Mouse (Mus musculus) gastrocnemius, adult 2 months (tissue): ENCODE measurements around the gene Gna15. TPM values are rescaled to one million over a fixed set of nuclear protein-coding genes. Genes with fewer than 3 reads are reported as not detected.

Source experiments
- DNase-seq: peaks from one replicate; pipeline ENCODE4 v3.0.0; 2022
- H3K27ac ChIP-seq: fragments of 200-600 bp; 2 replicates; pipeline ENCODE4 v1.8.1; 2022; ENCODE audit warnings: mild to moderate bottlenecking
- H3K4me3 ChIP-seq: fragments of 200-600 bp; 2 replicates; pipeline ENCODE4 v1.8.1; 2022; ENCODE audit warnings: mild to moderate bottlenecking, moderate library complexity
- CTCF ChIP-seq: fragments of 200-600 bp; IDR thresholded peaks from 2 replicates; pipeline ENCODE4 v1.8.1; 2022; ENCODE audit warnings: antibody characterized with exemption, mild to moderate bottlenecking, moderate library complexity
- intact Hi-C: fragments of 180-260 bp; cut with DNase I; formaldehyde crosslinking; loops from one replicate; pipeline ENCODE4 v1.15.1; 2025
- total RNA-seq, 2 experiments: library from RNA; stranded (reverse); gene quantifications; 2 replicates each; pipeline ENCODE4 v1.2.3; 2021

Gna15 gene
- total RNA-seq, 2 experiments from 2014 or later, result 0.26 to 0.53 TPM

DNA sequence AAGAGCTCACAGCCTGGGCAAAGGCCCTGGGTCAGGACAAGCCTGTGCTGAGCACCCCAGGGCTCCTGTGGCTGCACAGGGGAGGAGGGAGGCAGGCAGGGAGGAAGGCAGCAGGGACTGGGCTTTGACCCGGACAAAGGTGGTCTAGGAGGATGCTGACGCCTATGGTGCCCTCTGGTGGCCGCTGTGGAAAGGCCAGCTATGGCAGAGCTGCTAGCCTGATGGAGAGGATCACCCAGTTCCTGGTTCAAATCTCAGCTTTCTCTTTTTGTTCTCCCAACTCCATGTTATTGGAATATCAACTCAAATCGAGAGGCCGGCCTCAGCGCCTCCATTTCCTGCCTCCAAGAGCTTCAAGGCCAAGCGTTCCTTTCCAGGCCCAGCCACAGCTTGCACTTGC is 26.2 kb upstream of the Gna15 start:
- peak; percentile 83 for TF ChIP-seq CTCF
- intact Hi-C loops, result loop anchor here (1.0 to 5.0 kb wide), 2 partner anchors 33 to 47 kb away; no protein-coding TSS in a partner anchor
- H3K27ac ChIP-seq, result no peak overlapping the region
- DNase-seq, result peak; percentile 72
- H3K4me3 ChIP-seq, result no peak overlapping the region

DNA sequence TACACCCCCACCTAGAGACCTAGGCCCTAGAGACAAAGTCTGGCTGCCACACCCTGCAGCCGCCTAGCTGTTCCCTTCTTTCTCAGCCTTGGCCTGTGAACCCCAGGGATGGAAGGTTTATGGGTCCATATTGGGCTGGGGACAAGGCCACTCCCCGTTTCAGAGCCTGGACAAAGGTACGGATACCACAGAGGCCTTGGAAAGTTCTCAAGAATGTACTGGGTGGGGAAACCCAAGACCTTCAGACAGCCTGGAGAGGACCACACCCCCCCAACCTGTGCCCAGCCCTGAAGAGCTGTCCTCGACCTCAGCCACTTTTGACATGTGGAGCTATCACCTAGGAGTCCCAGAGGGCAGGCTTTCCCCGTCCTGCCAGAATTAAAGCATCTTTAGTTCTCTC is 24.9 kb upstream of the Gna15 start:
- intact Hi-C loops, result loop anchor here (10.0 kb wide), 1 partner anchor 174 kb away; the partner anchor contains the start of gene Fzr1

DNA sequence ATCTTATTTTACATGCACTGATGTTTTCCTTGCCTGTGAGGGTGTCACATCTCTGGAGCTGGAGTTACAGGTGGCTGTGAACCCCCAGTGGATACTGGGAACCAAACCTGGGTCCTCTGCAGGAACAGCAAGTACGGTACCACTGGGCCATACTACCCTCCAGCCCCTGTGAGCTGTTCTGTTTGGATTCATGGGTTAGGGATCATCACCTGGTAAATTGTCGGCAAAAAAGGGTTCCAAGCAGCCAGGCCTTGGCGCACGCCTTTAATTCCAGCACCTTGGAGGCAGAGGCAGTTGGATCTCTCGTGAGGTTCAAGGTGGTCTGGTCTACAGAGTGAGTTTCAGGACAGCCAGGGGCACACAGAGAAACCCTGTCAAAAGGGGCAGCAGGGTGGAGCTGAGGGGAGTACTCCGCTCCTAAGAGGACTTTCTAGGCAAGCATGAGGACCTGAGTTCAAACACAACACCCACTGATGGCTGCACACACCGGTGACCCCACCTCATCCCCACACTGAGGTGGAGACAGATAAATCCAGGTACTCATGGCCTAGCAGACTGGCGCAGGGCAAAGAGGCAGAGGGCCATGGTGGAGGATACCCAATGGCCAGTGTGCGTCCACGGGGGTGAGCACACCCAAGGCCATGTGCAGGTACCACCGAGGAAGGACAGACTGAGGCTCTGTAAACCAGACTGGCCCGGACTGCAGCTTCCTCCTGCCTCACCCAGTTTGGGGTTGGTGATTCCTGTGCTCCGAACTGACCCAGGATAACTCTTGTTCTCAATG is 23.0 kb upstream of the Gna15 start:
- TF ChIP-seq CTCF, result no peak
- Histone ChIP-seq H3K27ac (no peak overlapping the region), H3K4me3 (no peak overlapping the region)
- intact Hi-C loops, result loop anchor here (10.0 kb wide), 1 partner anchor 172 kb away; the partner anchor contains the start of gene Fzr1
- no peak for DNase-seq

More for the DNA sequence above, 24.9 kb upstream of the Gna15 start:
- H3K27ac ChIP-seq, result no peak overlapping the region
- TF ChIP-seq CTCF, result no peak
- no peak overlapping the region for H3K4me3 ChIP-seq
- DNase-seq, result no peak

DNA sequence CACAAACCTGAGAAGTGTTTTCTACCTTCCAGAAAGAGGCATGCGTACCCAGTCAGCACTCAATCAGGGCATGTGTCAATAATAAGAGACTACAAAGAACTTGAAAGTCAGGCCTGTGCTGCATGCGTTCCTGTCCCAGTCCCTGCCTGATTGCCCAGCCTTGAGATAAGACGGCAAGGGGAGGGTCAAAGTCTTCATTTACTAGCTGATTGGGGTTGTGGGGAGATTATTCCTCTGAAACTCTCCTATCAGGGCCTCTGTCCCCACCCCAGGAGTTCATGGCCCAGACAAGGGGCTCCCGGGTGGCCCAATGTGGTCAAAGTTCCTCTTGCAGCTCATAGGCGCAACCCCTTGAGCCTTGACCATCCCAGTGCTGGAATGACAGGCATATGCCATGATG is 22.3 kb upstream of the Gna15 start:
- no peak for DNase-seq
- intact Hi-C loops, result loop anchor here (10.0 kb wide), 1 partner anchor 172 kb away; the partner anchor contains the start of gene Fzr1
- no peak overlapping the region for H3K4me3 ChIP-seq
- TF ChIP-seq CTCF, result no peak
- no peak overlapping the region for H3K27ac ChIP-seq

DNA sequence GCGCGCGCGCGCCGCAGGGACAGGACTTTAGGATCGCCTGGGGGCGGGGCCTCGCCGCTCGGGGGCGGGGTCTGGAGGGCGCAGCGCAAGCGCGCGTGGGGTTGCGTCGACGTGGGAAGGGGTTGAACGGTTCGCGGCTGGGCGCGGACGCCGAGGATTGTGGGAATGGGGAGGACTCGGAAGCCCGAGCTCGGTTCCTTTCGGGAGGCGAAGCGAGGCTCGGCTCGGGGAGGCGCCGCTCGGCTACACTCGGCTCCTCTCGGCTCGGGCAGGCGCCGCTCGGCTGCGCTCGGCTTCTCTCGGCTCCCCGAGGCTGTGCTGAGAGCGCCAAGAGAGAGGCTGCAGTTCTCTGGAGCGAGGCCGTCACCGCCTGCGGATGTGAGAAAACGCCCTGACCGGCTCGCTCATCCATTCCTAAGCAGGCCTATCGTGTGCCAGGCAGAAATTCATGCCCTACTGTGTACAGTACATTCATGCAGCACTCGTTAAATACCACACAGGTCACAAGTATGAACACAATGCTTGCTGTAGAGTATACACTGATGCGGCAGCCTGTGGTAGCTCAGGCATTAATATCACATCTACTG is 21.2 kb upstream of the Gna15 start, which contains the start of gene Gna11:
Gna11 (minus strand) TSS at position 30 of the 587 bp plus-strand sequence.
- DNase-seq, result peak; percentile 100
- Histone ChIP-seq H3K27ac (peak within 1 kb of the TSS; percentile 96), H3K4me3 (peak within 1 kb of the TSS; percentile 80)
- no peak for TF ChIP-seq CTCF
- intact Hi-C loops, result loop anchor here (10.0 kb wide), 1 partner anchor 170 kb away; the partner anchor contains the start of gene Fzr1

DNA sequence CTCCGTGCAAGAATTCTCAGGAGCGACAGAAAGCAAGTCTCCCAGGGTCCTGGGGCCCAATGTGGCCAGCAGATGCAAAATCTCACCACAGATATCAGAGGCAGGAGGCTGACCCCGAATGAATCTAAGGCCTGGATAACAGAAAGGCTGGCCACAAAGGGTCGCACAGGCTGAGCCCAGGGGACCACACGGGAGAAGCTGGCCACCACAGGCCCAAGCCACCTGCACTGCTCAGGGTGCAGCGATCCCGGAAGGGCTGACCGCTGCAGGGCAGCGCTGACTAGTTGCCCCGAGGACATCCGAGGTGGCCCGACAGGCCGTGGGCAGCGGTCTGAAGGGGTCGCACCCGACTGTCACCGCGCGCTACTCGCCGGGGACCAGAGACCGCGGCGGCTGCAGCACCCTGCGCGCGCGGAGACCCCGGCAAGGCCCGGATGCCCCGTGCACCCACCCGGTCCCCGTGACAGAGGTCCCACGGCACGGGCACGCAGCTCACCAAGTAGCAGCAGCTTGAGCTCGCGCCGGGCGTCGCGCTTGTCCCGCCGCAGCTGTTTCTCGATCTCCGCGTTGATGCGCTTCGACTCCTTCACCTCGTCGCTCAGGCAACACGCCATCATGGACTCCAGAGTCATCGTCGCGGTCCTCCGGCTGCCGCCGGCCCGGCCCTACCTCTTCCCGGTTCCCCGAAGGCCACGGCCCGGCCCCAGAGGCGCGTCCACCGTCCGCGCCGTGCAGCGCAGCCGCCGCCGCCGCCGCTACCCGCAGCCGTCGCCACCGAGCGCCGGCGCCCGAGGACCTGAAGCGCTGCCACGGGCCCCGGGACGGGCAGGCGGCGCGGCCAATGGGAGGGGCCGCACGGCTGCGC is 20.5 kb upstream of the Gna15 start:
- no peak for TF ChIP-seq CTCF
- Histone ChIP-seq H3K27ac (peak overlapping the region; percentile 96), H3K4me3 (peak overlapping the region; percentile 80)
- intact Hi-C loops, result loop anchor here (5.0 to 10.0 kb wide), 2 partner anchors 47 to 170 kb away; partner anchors contain the start of genes Fzr1 and Ncln
- DNase-seq, result no peak

DNA sequence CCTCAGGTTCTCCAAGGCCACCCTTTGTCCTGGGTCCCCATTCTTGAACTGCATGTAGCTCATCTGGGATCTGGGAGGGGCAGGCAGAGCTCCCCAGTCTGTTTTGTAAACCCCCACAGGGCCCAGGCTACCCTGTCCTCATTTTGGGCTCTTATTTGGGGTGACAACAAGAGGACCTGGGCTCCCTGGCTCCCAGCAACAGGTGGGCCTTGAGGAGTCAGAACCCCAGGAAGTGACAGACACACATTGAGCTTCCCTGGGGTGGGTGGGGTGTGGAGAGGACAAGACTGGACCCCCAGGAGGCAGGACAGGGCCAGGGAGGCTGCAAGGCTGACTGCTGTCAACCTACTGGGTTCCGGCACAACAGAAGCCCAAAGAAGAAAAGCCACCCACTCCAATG is 19.6 kb upstream of the Gna15 start:
- DNase-seq, result no peak
- Histone ChIP-seq H3K27ac (peak overlapping the region; percentile 96), H3K4me3 (peak overlapping the region; percentile 80)
- no peak for TF ChIP-seq CTCF
- intact Hi-C loops, result loop anchor here (5.0 to 10.0 kb wide), 2 partner anchors 46 to 169 kb away; partner anchors contain the start of genes Fzr1 and Ncln

DNA sequence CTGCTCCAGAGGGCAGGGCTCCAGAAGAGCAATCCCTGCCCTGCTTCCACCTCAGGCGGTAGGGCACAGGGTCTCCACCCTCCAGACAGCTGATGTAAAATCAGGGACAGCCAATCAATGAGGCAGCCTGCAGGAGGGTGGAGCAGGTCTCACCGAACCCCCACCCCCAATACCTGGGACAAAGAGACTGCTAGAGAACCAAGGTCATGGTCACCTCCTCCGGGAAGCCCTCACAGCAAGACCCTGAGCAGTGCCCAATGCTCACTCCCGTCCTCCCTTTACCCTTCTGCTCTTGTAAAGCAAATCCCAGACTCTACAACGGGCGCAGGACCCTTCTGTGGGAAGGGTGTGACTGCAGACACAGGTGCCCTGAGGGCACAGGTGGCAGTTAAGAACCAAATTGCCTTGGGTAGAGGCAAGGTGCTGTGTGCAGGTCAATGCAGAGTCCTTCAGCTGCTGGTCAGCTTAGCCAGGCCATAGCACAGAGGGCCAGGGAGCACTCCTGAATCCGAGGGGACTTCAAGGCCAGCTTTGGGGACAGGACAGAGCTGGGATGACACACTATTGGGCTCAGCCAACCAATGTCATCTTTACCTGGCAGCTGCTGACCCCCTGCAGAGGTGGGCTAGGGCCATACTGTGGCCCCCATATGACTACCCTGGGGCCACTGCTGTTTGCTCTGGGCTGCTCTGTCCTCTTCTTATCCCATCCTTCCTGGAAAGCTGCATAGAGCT is 18.9 kb upstream of the Gna15 start:
- H3K4me3 ChIP-seq, result peak overlapping the region; percentile 80
- no peak for DNase-seq
- no peak for TF ChIP-seq CTCF
- peak overlapping the region; percentile 96 for H3K27ac ChIP-seq
- intact Hi-C loops, result loop anchor here (5.0 to 10.0 kb wide), 2 partner anchors 46 to 168 kb away; partner anchors contain the start of genes Fzr1 and Ncln

DNA sequence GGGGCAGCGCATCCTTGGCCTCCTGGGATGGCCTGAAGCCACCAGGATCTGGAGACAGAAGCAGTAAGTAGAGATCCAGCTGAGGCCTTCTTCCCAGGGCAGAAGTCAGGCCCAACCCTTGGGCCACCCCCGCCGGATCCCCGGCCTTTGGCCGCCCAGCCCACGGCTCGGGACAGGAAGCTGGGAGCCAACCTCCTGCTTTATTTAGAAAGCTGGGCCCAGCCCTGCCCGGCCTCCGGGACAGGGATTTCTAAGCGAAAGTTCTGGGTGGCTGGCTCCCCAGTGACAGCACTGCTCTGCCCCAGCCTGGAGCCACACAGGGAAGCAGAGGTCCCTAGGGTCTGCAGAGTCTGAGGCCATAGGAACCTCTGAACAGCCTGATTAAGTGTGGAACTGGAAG is 17.8 kb upstream of the Gna15 start:
- peak overlapping the region; percentile 96 for H3K27ac ChIP-seq

DNA sequence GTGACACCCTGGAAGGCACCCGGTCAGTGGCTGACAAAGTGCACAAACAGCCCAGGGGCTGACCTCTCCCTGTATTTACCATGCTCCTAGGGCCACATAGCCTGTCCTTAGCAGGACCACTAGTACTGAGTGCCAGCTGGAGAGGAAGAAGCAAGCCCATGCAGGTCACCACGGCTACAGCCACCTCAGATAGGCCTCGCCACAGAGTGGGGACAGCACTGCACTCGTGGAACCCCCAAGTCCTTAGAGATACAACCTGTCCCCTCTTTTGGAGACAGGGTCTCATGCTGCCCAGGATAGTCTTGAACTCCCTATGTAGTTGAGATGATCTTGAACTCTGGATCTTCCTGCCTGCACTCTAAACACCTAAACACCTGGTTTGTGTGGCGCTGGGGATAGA is 17.3 kb upstream of the Gna15 start:
- intact Hi-C loops, result loop anchor here (5.0 to 10.0 kb wide), 2 partner anchors 44 to 167 kb away; partner anchors contain the start of genes Fzr1 and Ncln
- DNase-seq, result no peak
- Histone ChIP-seq H3K4me3 (peak overlapping the region; percentile 80), H3K27ac (peak overlapping the region; percentile 96)
- TF ChIP-seq CTCF, result no peak

More for the DNA sequence above, 17.8 kb upstream of the Gna15 start:
- no peak for TF ChIP-seq CTCF
- H3K4me3 ChIP-seq, result peak overlapping the region; percentile 80
- intact Hi-C loops, result loop anchor here (5.0 to 10.0 kb wide), 2 partner anchors 45 to 167 kb away; partner anchors contain the start of genes Fzr1 and Ncln
- DNase-seq, result peak; percentile 85

DNA sequence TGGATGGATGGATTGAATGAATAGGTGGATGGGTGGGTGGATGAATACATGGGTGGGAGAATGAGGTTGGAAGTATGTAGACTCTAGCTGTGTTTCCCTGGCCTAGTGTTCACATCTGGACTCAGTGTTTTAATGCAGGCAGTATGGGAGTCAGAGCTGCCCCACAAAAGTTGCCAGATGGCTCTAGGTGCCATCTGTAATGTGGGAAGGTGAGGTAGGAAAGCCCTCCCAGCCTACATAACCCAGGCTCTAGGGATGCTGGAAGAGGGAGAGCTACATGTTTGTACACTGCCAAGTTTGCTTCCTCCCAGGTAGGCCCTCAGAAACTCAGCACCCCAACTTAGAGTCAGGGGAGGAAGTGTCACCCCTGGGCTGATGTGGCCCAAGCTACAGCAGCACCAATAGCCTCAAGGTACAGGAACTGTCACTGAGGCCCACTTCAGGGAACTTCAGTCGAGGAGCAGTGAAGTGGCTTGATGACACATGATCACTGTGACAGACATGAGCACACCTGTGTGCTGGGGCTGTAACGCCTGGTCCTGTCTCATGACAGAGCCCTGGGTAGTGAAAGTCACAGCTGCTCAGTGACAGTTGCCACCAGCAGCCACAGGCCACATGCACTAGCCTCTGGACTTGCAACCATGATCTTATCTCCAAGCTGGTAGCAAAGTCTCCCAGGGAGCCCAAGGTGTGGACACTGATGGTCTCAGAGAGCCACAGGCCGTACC is 14.5 kb upstream of the Gna15 start:
- H3K27ac ChIP-seq, result no peak overlapping the region
- intact Hi-C loops, result no loop called here
- TF ChIP-seq CTCF, result no peak
- DNase-seq, result no peak
- H3K4me3 ChIP-seq, result no peak overlapping the region
